Mouse (Mus musculus) testis, adult 2 months (tissue): Measurements from ENCODE around the gene Stra6. TPM values are rescaled to one million over a fixed set of nuclear protein-coding genes. Genes with fewer than 3 reads are reported as not detected.

ENCODE experiments used
- H3K27ac ChIP-seq: fragments of 200-500 bp; 2 replicates; pipeline ENCODE4 v1.5.1; 2012; ENCODE audit warnings: low read depth, low read length; ENCODE audit not compliant: control insufficient read depth, insufficient read depth
- H3K27me3 ChIP-seq: fragments of 200-500 bp; 2 replicates; pipeline ENCODE4 v1.6.1; 2012; ENCODE audit warnings: mild to moderate bottlenecking, low read length, moderate library complexity; ENCODE audit not compliant: control insufficient read depth, insufficient read depth
- H3K36me3 ChIP-seq: fragments of 200-500 bp; 2 replicates; pipeline ENCODE4 v1.6.1; 2012; ENCODE audit warnings: mild to moderate bottlenecking, low read length; ENCODE audit not compliant: control insufficient read depth, insufficient read depth
- H3K4me1 ChIP-seq: fragments of 200-500 bp; 2 replicates; pipeline ENCODE4 v1.6.1; 2012; ENCODE audit warnings: low read length; ENCODE audit not compliant: control insufficient read depth, insufficient read depth
- H3K4me3 ChIP-seq: fragments of 200-500 bp; 2 replicates; pipeline ENCODE4 v1.5.1; 2012; ENCODE audit warnings: low read depth, mild to moderate bottlenecking, low read length, moderate library complexity, mixed read lengths; ENCODE audit not compliant: control insufficient read depth
- CTCF ChIP-seq: fragments of 200-500 bp; IDR thresholded peaks from 2 replicates; pipeline ENCODE4 v1.5.1; 2012; ENCODE audit warnings: low read depth, mild to moderate bottlenecking, inconsistent platforms, low read length, moderate library complexity; ENCODE audit not compliant: control insufficient read depth, insufficient read depth, insufficient replicate concordance
- POLR2A ChIP-seq: fragments of 200-500 bp; IDR thresholded peaks from 2 replicates; pipeline ENCODE4 v1.6.1; 2012; ENCODE audit warnings: low read depth, mild to moderate bottlenecking, inconsistent platforms, low read length, moderate library complexity; ENCODE audit not compliant: control insufficient read depth
- polyA plus RNA-seq: library from polyadenylated mRNA; depleted of rRNA; stranded (reverse); fragments of >200 nt; gene quantifications from 2 replicates; pipeline ENCODE4 v1.2.3, GENCODE M21; 2012

The Stra6 gene
- polyA plus RNA-seq, 1 experiment: 6.4 TPM

GRCm38 (mm10) chr9:58110787-58111186 is 47.2 kb downstream of the Stra6 start:
- peaks cover 12% of the 10 kb centered on the region for H3K4me1 ChIP-seq
- no peak overlapping the region for H3K27ac ChIP-seq
- H3K27me3 ChIP-seq: no peaks in the 10 kb centered on the region; the same call in 1 of the 2 replicates
- H3K36me3 ChIP-seq: no peaks in the 10 kb centered on the region
- TF ChIP-seq POLR2A (no peak), CTCF (no peak)
- no peak overlapping the region for H3K4me3 ChIP-seq

GRCm38 (mm10) chr9:58111431-58111830 is 47.8 kb downstream of the Stra6 start:
- Histone ChIP-seq H3K4me1 (peaks cover 12% of the 10 kb centered on the region), H3K4me3 (no peak overlapping the region), H3K27me3 (no peaks in the 10 kb centered on the region; the same call in 1 of the 2 replicates), H3K36me3 (no peaks in the 10 kb centered on the region), H3K27ac (no peak overlapping the region)
- no peak for TF ChIP-seq CTCF
- no peak for TF ChIP-seq POLR2A

GRCm38 (mm10) chr9:58112321-58112751 is 48.7 kb downstream of the Stra6 start:
- peaks cover 12% of the 10 kb centered on the region for H3K4me1 ChIP-seq
- TF ChIP-seq CTCF (no peak), POLR2A (no peak)
- no peak overlapping the region for H3K4me3 ChIP-seq
- no peak overlapping the region for H3K27ac ChIP-seq
- H3K27me3 ChIP-seq: no peaks in the 10 kb centered on the region; the same call in 1 of the 2 replicates
- no peaks in the 10 kb centered on the region for H3K36me3 ChIP-seq

- no peaks in the 10 kb centered on the region for H3K36me3 ChIP-seq
- H3K27ac ChIP-seq: no peak overlapping the region
- H3K27me3 ChIP-seq: no peaks in the 10 kb centered on the region; the same call in 1 of the 2 replicates
- no peak for TF ChIP-seq POLR2A
- TF ChIP-seq CTCF: no peak
- H3K4me1 ChIP-seq: peaks cover 12% of the 10 kb centered on the region
- peak overlapping the region; percentile 23; the same call in 1 of the 2 replicates for H3K4me3 ChIP-seq
Observed at GRCm38 (mm10) chr9:58112866-58113278, 49.3 kb downstream of the Stra6 start.

GRCm38 (mm10) chr9:58113279-58113884 is 49.8 kb downstream of the Stra6 start:
- H3K4me1 ChIP-seq: peaks cover 12% of the 10 kb centered on the region
- H3K27me3 ChIP-seq: no peaks in the 10 kb centered on the region; the same call in 1 of the 2 replicates
- H3K27ac ChIP-seq: no peak overlapping the region
- H3K36me3 ChIP-seq: no peaks in the 10 kb centered on the region
- peak overlapping the region; percentile 23 for H3K4me3 ChIP-seq
- TF ChIP-seq POLR2A: no peak
- no peak for TF ChIP-seq CTCF

- TF ChIP-seq POLR2A (no peak), CTCF (no peak)
- Histone ChIP-seq H3K36me3 (no peaks in the 10 kb centered on the region), H3K27me3 (no peaks in the 10 kb centered on the region; the same call in 1 of the 2 replicates), H3K4me1 (peaks cover 12% of the 10 kb centered on the region), H3K4me3 (no peak overlapping the region), H3K27ac (no peak overlapping the region)
Observed at GRCm38 (mm10) chr9:58114019-58114418, 50.4 kb downstream of the Stra6 start.

GRCm38 (mm10) chr9:58115297-58115925 is 51.8 kb downstream of the Stra6 start:
- Histone ChIP-seq H3K4me1 (peaks cover 8% of the 10 kb centered on the region), H3K27me3 (no peaks in the 10 kb centered on the region; the same call in 1 of the 2 replicates), H3K27ac (no peak overlapping the region), H3K4me3 (no peak overlapping the region), H3K36me3 (no peaks in the 10 kb centered on the region)
- TF ChIP-seq CTCF: no peak
- no peak for TF ChIP-seq POLR2A
